Mouse (Mus musculus) heart, adult 2 months (tissue): Measurements from ENCODE around the gene Tas1r2. TPM values are rescaled to one million over a fixed set of nuclear protein-coding genes. Genes with fewer than 3 reads are reported as not detected.

ENCODE experiments used
- DNase-seq, 2 experiments: peaks; one replicate each; pipeline ENCODE4 v3.0.0; 2021
- H3K27ac ChIP-seq: fragments of 200-600 bp; 2 replicates; pipeline ENCODE4 v1.8.1; 2022
- H3K27me3 ChIP-seq: fragments of 200-500 bp; 2 replicates; pipeline ENCODE4 v1.6.1; 2012; ENCODE audit warnings: mild to moderate bottlenecking, low read length, inconsistent platforms, mixed read lengths; ENCODE audit not compliant: control insufficient read depth, insufficient read depth
- H3K36me3 ChIP-seq: fragments of 200-500 bp; 2 replicates; pipeline ENCODE4 v1.6.1; 2012; ENCODE audit warnings: low read length, inconsistent platforms; ENCODE audit not compliant: control insufficient read depth, insufficient read depth
- H3K4me1 ChIP-seq: fragments of 200-500 bp; 2 replicates; pipeline ENCODE4 v1.6.1; 2011; ENCODE audit warnings: low read length; ENCODE audit not compliant: control insufficient read depth, insufficient read depth
- H3K4me3 ChIP-seq: fragments of 200-600 bp; 2 replicates; pipeline ENCODE4 v1.8.1; 2022
- H3K79me2 ChIP-seq: fragments of 200-500 bp; replicated peaks from 2 replicates; pipeline ENCODE4 v1.6.1; 2012; ENCODE audit warnings: mild to moderate bottlenecking, inconsistent platforms, low read length, moderate library complexity, mixed read lengths; ENCODE audit not compliant: control insufficient read depth, insufficient read depth
- H3K9ac ChIP-seq: fragments of 200-500 bp; 2 replicates; pipeline ENCODE4 v1.6.1; 2012; ENCODE audit warnings: low read depth, mild to moderate bottlenecking, control low read depth, inconsistent platforms, low read length, mixed read lengths
- CTCF ChIP-seq: fragments of 200-600 bp; IDR thresholded peaks from 2 replicates; pipeline ENCODE4 v1.8.1; 2022; ENCODE audit warnings: antibody characterized with exemption, mild to moderate bottlenecking, moderate library complexity
- EP300 ChIP-seq: fragments of 200-500 bp; IDR thresholded peaks from 2 replicates; pipeline ENCODE4 v1.6.1; 2011; ENCODE audit warnings: low read depth, low read length, control low read depth; ENCODE audit not compliant: insufficient read depth
- POLR2A ChIP-seq: fragments of 200-500 bp; IDR thresholded peaks from 2 replicates; pipeline ENCODE4 v1.6.1; 2011; ENCODE audit warnings: mild to moderate bottlenecking, low read depth, low read length, control low read depth; ENCODE audit not compliant: insufficient read depth
- WGBS: fragments of 180-500 bp; shearing (Covaris S2); methylation state at CpG from one replicate; pipeline ENCODE4 v1.1.7; 2018; 5-methylcytosine and 5-hydroxymethylcytosine counted together
- intact Hi-C: fragments of 180-260 bp; cut with DNase I; formaldehyde crosslinking; loops from one replicate; pipeline ENCODE4 v1.15.1; 2025
- polyA plus RNA-seq: library from polyadenylated mRNA; depleted of rRNA; stranded (reverse); fragments of >200 nt; gene quantifications from 2 replicates; pipeline ENCODE4 v1.2.3, GENCODE M21; 2012
- total RNA-seq, 2 experiments: library from RNA; stranded (reverse); gene quantifications; 2 replicates each; pipeline ENCODE4 v1.2.3; 2021

Gene Tas1r2
- total and polyA plus RNA-seq, 3 experiments = not detected

DNA sequence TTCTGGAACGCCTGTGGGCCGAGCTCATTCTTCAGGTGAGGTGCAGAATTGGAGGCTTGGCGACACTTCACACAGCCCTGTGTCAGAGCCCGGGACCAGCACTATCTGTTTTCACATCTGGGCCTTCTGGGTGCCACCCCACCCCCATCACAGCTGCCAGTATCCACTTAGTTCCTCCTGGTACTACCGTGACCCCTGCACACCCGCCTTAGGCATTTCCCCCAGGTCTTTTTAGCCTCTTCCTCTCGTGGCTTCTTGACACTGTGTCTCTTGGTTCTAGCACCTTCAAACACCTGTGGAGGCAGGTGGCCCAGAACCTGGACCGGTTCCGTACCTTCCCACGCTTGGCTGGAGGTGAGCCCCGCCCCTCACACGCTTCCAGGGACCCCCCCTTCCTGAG lies 13.0 kb upstream of the Tas1r2 start:
- Histone ChIP-seq H3K27ac (no peak overlapping the region), H3K4me1 (no peaks in the 10 kb centered on the region), H3K27me3 (no peaks in the 10 kb centered on the region), H3K36me3 (no peaks in the 10 kb centered on the region), H3K4me3 (no peak overlapping the region), H3K9ac (no peak overlapping the region), H3K79me2 (no peaks in the 10 kb centered on the region)
- DNase-seq = no peak
- 75% methylated on average over 12 of the region's 12 CpGs for WGBS
- TF ChIP-seq CTCF = no peak
- no peak for TF ChIP-seq EP300
- TF ChIP-seq POLR2A = no peak
- intact Hi-C loops = no loop called here

DNA sequence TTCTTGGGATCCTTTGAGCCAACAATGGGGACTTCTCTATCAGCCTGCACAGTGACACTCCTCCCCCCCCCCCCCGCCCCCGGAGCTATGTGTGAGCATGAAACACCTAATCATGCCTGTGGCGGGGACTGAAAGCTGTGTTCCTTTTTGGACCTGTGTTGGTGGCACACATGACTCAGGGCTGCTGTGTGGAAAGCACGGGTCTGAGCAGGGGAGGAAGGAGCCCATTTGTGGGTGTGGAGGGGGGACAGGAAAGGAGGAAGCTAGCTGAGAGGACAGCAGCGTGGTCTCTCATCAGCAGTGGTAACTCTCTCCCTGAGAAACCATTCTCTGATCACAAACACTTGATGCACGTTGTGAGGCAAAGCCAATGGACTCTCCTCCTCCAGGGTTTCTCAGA lies 12.6 kb upstream of the Tas1r2 start:
- H3K4me1 ChIP-seq = no peaks in the 10 kb centered on the region
- no peaks in the 10 kb centered on the region for H3K27me3 ChIP-seq
- no peak for DNase-seq
- intact Hi-C loops = no loop called here
- TF ChIP-seq EP300 (no peak), POLR2A (no peak), CTCF (no peak)
- H3K79me2 ChIP-seq = no peaks in the 10 kb centered on the region
- no peak overlapping the region for H3K27ac ChIP-seq
- no peak overlapping the region for H3K9ac ChIP-seq
- H3K4me3 ChIP-seq = no peak overlapping the region
- H3K36me3 ChIP-seq = no peaks in the 10 kb centered on the region
- WGBS = 54% methylated on average over 6 of the region's 6 CpGs

DNA sequence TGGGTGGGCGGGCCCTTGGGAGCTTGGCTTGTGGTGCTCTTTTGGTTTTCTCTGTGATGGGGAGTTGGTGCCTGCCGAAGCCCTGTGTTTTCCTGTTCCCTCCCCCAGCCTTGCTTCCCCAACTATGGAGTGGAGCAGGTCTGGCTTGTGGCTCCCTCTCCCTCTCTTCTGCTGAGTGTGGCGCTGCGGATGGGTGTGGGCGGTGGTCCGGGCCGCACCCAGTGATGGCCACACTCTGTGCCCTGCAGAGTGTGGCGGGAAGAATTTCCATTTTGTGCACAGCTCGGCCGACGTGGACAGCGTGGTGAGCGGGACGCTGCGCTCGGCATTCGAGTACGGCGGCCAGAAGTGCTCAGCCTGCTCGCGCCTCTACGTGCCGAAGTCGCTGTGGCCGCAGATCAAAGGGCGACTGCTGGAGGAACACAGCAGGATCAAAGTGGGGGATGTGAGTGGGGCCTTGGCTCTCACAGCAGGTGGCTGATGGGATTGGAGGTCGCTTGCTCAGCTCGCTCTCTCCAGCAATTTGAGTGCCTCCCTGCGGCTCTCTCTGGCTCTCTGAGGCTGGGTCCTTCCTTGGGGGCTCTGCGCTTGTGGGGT lies 11.4 kb upstream of the Tas1r2 start:
- 27% methylated on average over 30 of the region's 30 CpGs for WGBS
- TF ChIP-seq CTCF (no peak), POLR2A (no peak), EP300 (no peak)
- intact Hi-C loops = no loop called here
- Histone ChIP-seq H3K27me3 (no peaks in the 10 kb centered on the region), H3K4me1 (no peaks in the 10 kb centered on the region), H3K36me3 (no peaks in the 10 kb centered on the region), H3K9ac (no peak overlapping the region), H3K79me2 (no peaks in the 10 kb centered on the region), H3K4me3 (no peak overlapping the region), H3K27ac (no peak overlapping the region)
- DNase-seq = no peak

DNA sequence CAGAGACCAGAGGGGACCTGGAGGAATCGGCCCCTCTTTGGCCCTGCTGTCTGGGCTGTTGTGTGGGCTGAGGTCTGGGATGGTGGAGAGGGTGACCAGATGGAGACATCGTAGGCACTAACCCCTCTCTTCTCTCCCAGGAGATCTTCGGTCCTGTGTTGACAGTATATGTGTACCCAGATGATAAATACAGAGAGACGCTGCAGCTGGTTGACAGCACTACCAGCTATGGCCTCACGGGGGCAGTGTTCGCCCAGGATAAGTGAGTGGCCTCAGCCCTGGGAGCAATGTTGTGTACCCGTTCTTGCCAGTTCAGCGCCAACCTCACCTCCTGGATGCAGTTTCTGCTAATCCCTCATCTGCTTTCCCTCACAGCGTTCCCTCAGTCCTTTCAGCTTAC lies 9.4 kb upstream of the Tas1r2 start:
- Histone ChIP-seq H3K36me3 (no peaks in the 10 kb centered on the region), H3K9ac (no peak overlapping the region), H3K27me3 (no peaks in the 10 kb centered on the region), H3K27ac (no peak overlapping the region), H3K4me1 (no peaks in the 10 kb centered on the region), H3K79me2 (no peaks in the 10 kb centered on the region), H3K4me3 (no peak overlapping the region)
- intact Hi-C loops = loop anchor here (1.0 kb wide), 1 partner anchor 214 kb away; no protein-coding TSS in a partner anchor
- TF ChIP-seq CTCF (peak; percentile 96), POLR2A (no peak), EP300 (0 out of 2 replicates have a peak, but pooled peaks have one; percentile 52)
- DNase-seq = peak; percentile 45 to 83
- 21% methylated on average over 9 of the region's 9 CpGs for WGBS

DNA sequence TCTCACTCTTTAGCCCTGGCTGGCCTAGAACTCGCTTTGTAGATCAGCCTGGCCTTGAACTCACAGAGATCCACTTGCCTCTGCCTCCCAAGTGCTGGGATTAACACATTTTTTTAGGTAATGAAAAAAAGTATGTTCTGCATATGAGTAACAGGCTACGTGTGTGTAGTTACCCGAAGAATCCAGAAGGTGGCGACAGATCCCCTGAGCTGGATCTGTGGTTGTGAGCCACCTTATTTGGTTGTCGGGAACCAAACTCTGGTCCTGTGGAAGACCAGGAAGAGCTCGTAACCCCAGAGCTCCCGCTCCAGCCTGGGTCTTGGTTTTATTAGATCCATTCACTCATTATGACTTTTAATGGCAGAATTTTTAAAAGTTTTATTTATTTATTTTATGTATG lies 6.4 kb upstream of the Tas1r2 start:
- no peak for DNase-seq
- intact Hi-C loops = no loop called here
- TF ChIP-seq CTCF = peak; percentile 38
- no peak for TF ChIP-seq POLR2A

DNA sequence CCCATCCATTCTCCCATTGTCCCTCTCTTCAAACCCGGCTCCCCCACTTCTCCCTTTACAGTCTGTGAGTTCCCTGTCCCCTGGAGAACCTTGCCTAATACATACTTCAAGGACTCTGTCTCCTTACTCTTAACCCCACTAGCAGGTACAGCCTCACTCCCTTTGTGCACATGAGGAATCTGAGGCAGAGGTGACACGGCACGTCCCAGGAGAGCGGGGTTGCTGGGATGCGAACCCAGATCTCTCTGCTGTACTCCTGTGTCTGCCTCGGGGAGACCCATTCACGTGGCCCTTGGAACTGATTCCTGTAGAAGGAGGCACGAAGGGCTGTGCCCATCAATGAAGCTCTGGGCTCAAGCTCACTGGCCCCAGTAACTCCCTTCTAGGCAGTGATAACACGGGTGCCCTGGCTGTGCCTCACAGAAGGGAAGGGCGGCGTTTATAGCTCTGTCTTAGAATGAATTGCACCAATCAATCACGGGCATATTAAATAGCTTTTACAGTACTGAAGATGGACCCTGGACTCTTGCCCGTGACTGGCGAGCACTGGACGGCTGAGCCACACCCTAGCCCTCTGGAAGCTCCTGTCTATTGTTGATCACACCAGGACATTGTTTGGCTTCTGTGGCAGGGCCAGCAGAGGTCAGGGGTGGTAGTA lies 3.1 kb upstream of the Tas1r2 start:
- Histone ChIP-seq H3K4me1 (no peaks in the 10 kb centered on the region), H3K36me3 (no peaks in the 10 kb centered on the region), H3K9ac (no peak overlapping the region), H3K27me3 (no peaks in the 10 kb centered on the region), H3K4me3 (no peak overlapping the region), H3K27ac (no peak overlapping the region), H3K79me2 (no peaks in the 10 kb centered on the region)
- DNase-seq = no peak
- TF ChIP-seq EP300 (no peak), CTCF (no peak), POLR2A (no peak)
- 79% methylated on average over 15 of the region's 15 CpGs for WGBS
- intact Hi-C loops = no loop called here

More for the DNA sequence above, 6.4 kb upstream of the Tas1r2 start:
- H3K27me3 ChIP-seq = no peaks in the 10 kb centered on the region
- no peaks in the 10 kb centered on the region for H3K36me3 ChIP-seq
- no peaks in the 10 kb centered on the region for H3K79me2 ChIP-seq
- no peak overlapping the region for H3K4me3 ChIP-seq
- WGBS = 86% methylated on average over 7 of the region's 7 CpGs
- H3K9ac ChIP-seq = no peak overlapping the region
- H3K4me1 ChIP-seq = no peaks in the 10 kb centered on the region
- no peak overlapping the region for H3K27ac ChIP-seq
